Mouse (Mus musculus): ENCODE measurements around the gene Tanc2. TPM values are rescaled to one million over a fixed set of nuclear protein-coding genes. Genes with fewer than 3 reads are reported as not detected.

Gene Tanc2
- polyA plus RNA-seq, 1 experiment from 2014 or later = 24.1 TPM

GRCm38 (mm10) chr11:105955815-105956430 is 366.1 kb downstream of the Tanc2 start:
- no peaks in the 10 kb centered on the region for H3K9me3 ChIP-seq (ENCODE audit: control insufficient read depth, low read length)
- WGBS = 88% methylated on average over 28 of the region's 28 CpGs
- no peak overlapping the region for H3K4me3 ChIP-seq (ENCODE audit: control insufficient read depth in 1 of 2, insufficient read depth in 1 of 2, low read depth in 1 of 2, low read length in 2 of 2)
- no peak overlapping the region for H3K27ac ChIP-seq (replicated peaks in 1 of 2; ENCODE audit: control insufficient read depth in 1 of 2, insufficient read depth in 1 of 2, low read depth in 2 of 2, low read length in 2 of 2)
- H3K36me3 ChIP-seq (ENCODE audit: control insufficient read depth, insufficient read depth, low read length) = no peaks in the 10 kb centered on the region
- peaks cover 8 to 14% of the 10 kb centered on the region in 2 experiments; a peak in 3 of 4 replicates for H3K4me1 ChIP-seq (ENCODE audit: control insufficient read depth in 2 of 2, insufficient read depth in 2 of 2, low read length in 2 of 2)
- ATAC-seq (ENCODE audit: insufficient number of reproducible peaks, insufficient read depth, low FRiP score, low read depth) = no peak
- no peaks in the 10 kb centered on the region for H3K27me3 ChIP-seq (ENCODE audit: control insufficient read depth, insufficient read depth, low read length)
- H3K9ac ChIP-seq (ENCODE audit: low read length) = no peak overlapping the region
- H3K4me2 ChIP-seq (ENCODE audit: low read length) = no peak overlapping the region

GRCm38 (mm10) chr11:105957501-105957900 is 367.7 kb downstream of the Tanc2 start:
- Histone ChIP-seq H3K9me3 (ENCODE audit: control insufficient read depth, low read length) (no peaks in the 10 kb centered on the region), H3K36me3 (ENCODE audit: control insufficient read depth, insufficient read depth, low read length) (no peaks in the 10 kb centered on the region), H3K27ac (replicated peaks in 1 of 2; ENCODE audit: control insufficient read depth in 1 of 2, insufficient read depth in 1 of 2, low read depth in 2 of 2, low read length in 2 of 2) (no peak overlapping the region), H3K4me2 (ENCODE audit: low read length) (no peak overlapping the region), H3K4me1 (ENCODE audit: control insufficient read depth in 2 of 2, insufficient read depth in 2 of 2, low read length in 2 of 2) (peaks cover 8 to 14% of the 10 kb centered on the region in 2 experiments; a peak in 3 of 4 replicates), H3K4me3 (ENCODE audit: control insufficient read depth in 1 of 2, insufficient read depth in 1 of 2, low read depth in 1 of 2, low read length in 2 of 2) (no peak overlapping the region), H3K9ac (ENCODE audit: low read length) (no peak overlapping the region), H3K27me3 (ENCODE audit: control insufficient read depth, insufficient read depth, low read length) (no peaks in the 10 kb centered on the region)
- no peak for ATAC-seq (ENCODE audit: insufficient number of reproducible peaks, insufficient read depth, low FRiP score, low read depth)
- 57% methylated on average over 6 of the region's 6 CpGs for WGBS

- Histone ChIP-seq H3K36me3 (ENCODE audit: control insufficient read depth, insufficient read depth, low read length) (no peaks in the 10 kb centered on the region), H3K27ac (replicated peaks in 1 of 2; ENCODE audit: control insufficient read depth in 1 of 2, insufficient read depth in 1 of 2, low read depth in 2 of 2, low read length in 2 of 2) (no peak overlapping the region), H3K9me3 (ENCODE audit: control insufficient read depth, low read length) (no peaks in the 10 kb centered on the region), H3K4me2 (ENCODE audit: low read length) (no peak overlapping the region), H3K4me1 (ENCODE audit: control insufficient read depth in 2 of 2, insufficient read depth in 2 of 2, low read length in 2 of 2) (peaks cover 6 to 13% of the 10 kb centered on the region in 2 experiments; a peak in 3 of 4 replicates), H3K4me3 (ENCODE audit: control insufficient read depth in 1 of 2, insufficient read depth in 1 of 2, low read depth in 1 of 2, low read length in 2 of 2) (no peak overlapping the region), H3K27me3 (ENCODE audit: control insufficient read depth, insufficient read depth, low read length) (no peaks in the 10 kb centered on the region), H3K9ac (ENCODE audit: low read length) (no peak overlapping the region)
- no peak for ATAC-seq (ENCODE audit: insufficient number of reproducible peaks, insufficient read depth, low FRiP score, low read depth)
- 40% methylated on average over 1 of the region's 1 CpGs for WGBS
Measured at GRCm38 (mm10) chr11:105958566-105958965, 368.8 kb downstream of the Tanc2 start.

- H3K27me3 ChIP-seq (ENCODE audit: control insufficient read depth, insufficient read depth, low read length) = no peaks in the 10 kb centered on the region
- WGBS = 2% methylated on average over 17 of the region's 17 CpGs
Measured at GRCm38 (mm10) chr11:105959355-105959754, 369.6 kb downstream of the Tanc2 start.

GRCm38 (mm10) chr11:105964691-105965090 is 374.9 kb downstream of the Tanc2 start:
- no peak for ATAC-seq (ENCODE audit: insufficient number of reproducible peaks, insufficient read depth, low FRiP score, low read depth)
- Histone ChIP-seq H3K4me2 (ENCODE audit: low read length) (no peak overlapping the region), H3K27me3 (ENCODE audit: control insufficient read depth, insufficient read depth, low read length) (peaks cover 38% of the 10 kb centered on the region), H3K4me3 (ENCODE audit: control insufficient read depth in 1 of 2, insufficient read depth in 1 of 2, low read depth in 1 of 2, low read length in 2 of 2) (no peak overlapping the region), H3K9ac (ENCODE audit: low read length) (no peak overlapping the region), H3K9me3 (ENCODE audit: control insufficient read depth, low read length) (no peaks in the 10 kb centered on the region), H3K4me1 (ENCODE audit: control insufficient read depth in 2 of 2, insufficient read depth in 2 of 2, low read length in 2 of 2) (peaks cover 3 to 16% of the 10 kb centered on the region in 2 experiments; a peak in 3 of 4 replicates), H3K36me3 (ENCODE audit: control insufficient read depth, insufficient read depth, low read length) (no peaks in the 10 kb centered on the region), H3K27ac (replicated peaks in 1 of 2; ENCODE audit: control insufficient read depth in 1 of 2, insufficient read depth in 1 of 2, low read depth in 2 of 2, low read length in 2 of 2) (no peak overlapping the region)
- WGBS = 66% methylated on average over 5 of the region's 5 CpGs

More at GRCm38 (mm10) chr11:105959355-105959754, 369.6 kb downstream of the Tanc2 start:
- Histone ChIP-seq H3K36me3 (ENCODE audit: control insufficient read depth, insufficient read depth, low read length) (no peaks in the 10 kb centered on the region), H3K4me3 (ENCODE audit: control insufficient read depth in 1 of 2, insufficient read depth in 1 of 2, low read depth in 1 of 2, low read length in 2 of 2) (peak overlapping the region in 1 of 2 experiments; percentile 5; a peak in 1 of 4 replicates), H3K9me3 (ENCODE audit: control insufficient read depth, low read length) (no peaks in the 10 kb centered on the region), H3K4me1 (ENCODE audit: control insufficient read depth in 2 of 2, insufficient read depth in 2 of 2, low read length in 2 of 2) (peaks cover 6 to 13% of the 10 kb centered on the region in 2 experiments; a peak in 3 of 4 replicates), H3K4me2 (ENCODE audit: low read length) (peak overlapping the region; percentile 49), H3K27ac (replicated peaks in 1 of 2; ENCODE audit: control insufficient read depth in 1 of 2, insufficient read depth in 1 of 2, low read depth in 2 of 2, low read length in 2 of 2) (no peak overlapping the region), H3K9ac (ENCODE audit: low read length) (peak overlapping the region; percentile 36; the same call in 1 of the 2 replicates)
- 0 out of 2 replicates have a peak, but pooled peaks have one; percentile 35 for ATAC-seq (ENCODE audit: insufficient number of reproducible peaks, insufficient read depth, low FRiP score, low read depth)

- H3K9me3 ChIP-seq (ENCODE audit: control insufficient read depth, low read length) = no peaks in the 10 kb centered on the region
- peaks cover 3 to 12% of the 10 kb centered on the region in 2 experiments; a peak in 3 of 4 replicates for H3K4me1 ChIP-seq (ENCODE audit: control insufficient read depth in 2 of 2, insufficient read depth in 2 of 2, low read length in 2 of 2)
- H3K36me3 ChIP-seq (ENCODE audit: control insufficient read depth, insufficient read depth, low read length) = no peaks in the 10 kb centered on the region
- ATAC-seq (ENCODE audit: insufficient number of reproducible peaks, insufficient read depth, low FRiP score, low read depth) = no peak
- no peak overlapping the region for H3K9ac ChIP-seq (ENCODE audit: low read length)
- no peak overlapping the region for H3K27ac ChIP-seq (replicated peaks in 1 of 2; ENCODE audit: control insufficient read depth in 1 of 2, insufficient read depth in 1 of 2, low read depth in 2 of 2, low read length in 2 of 2)
- WGBS = 48% methylated on average over 4 of the region's 4 CpGs
- no peak overlapping the region for H3K4me3 ChIP-seq (ENCODE audit: control insufficient read depth in 1 of 2, insufficient read depth in 1 of 2, low read depth in 1 of 2, low read length in 2 of 2)
- peaks cover 50% of the 10 kb centered on the region for H3K27me3 ChIP-seq (ENCODE audit: control insufficient read depth, insufficient read depth, low read length)
- H3K4me2 ChIP-seq (ENCODE audit: low read length) = no peak overlapping the region
Measured at GRCm38 (mm10) chr11:105966288-105966687, 376.5 kb downstream of the Tanc2 start.

- Histone ChIP-seq H3K27me3 (ENCODE audit: control insufficient read depth, insufficient read depth, low read length) (peaks cover 53% of the 10 kb centered on the region), H3K4me3 (ENCODE audit: control insufficient read depth in 1 of 2, insufficient read depth in 1 of 2, low read depth in 1 of 2, low read length in 2 of 2) (peak within 1 kb of the TSS; percentile 58 to 64), H3K9ac (ENCODE audit: low read length) (peak within 1 kb of the TSS; percentile 63), H3K27ac (replicated peaks in 1 of 2; ENCODE audit: control insufficient read depth in 1 of 2, insufficient read depth in 1 of 2, low read depth in 2 of 2, low read length in 2 of 2) (no peak within 1 kb of the TSS), H3K36me3 (ENCODE audit: control insufficient read depth, insufficient read depth, low read length) (no peaks in the 10 kb centered on the region), H3K9me3 (ENCODE audit: control insufficient read depth, low read length) (no peaks in the 10 kb centered on the region), H3K4me2 (ENCODE audit: low read length) (peak within 1 kb of the TSS; percentile 99), H3K4me1 (ENCODE audit: control insufficient read depth in 2 of 2, insufficient read depth in 2 of 2, low read length in 2 of 2) (peaks cover 3 to 10% of the 10 kb centered on the region in 2 experiments; a peak in 3 of 4 replicates)
- under 1% methylated on average over 70 of the region's 76 CpGs for WGBS
- ATAC-seq (ENCODE audit: insufficient number of reproducible peaks, insufficient read depth, low FRiP score, low read depth) = no peak
Measured at GRCm38 (mm10) chr11:105967741-105968574, 378.2 kb downstream of the Tanc2 start, which contains the start of gene Ace. Gene Ace (plus strand): TSS chr11:105967945.

Measured in heart, embryonic 14.5 days (tissue).